Mouse (Mus musculus): ENCODE data around the gene Apon. TPM values are rescaled to one million over a fixed set of nuclear protein-coding genes. Genes with fewer than 3 reads are reported as not detected.
"Not testable (repeated sequence)": the region's sequence is repeated elsewhere in the genome, so short reads cannot be mapped to it uniquely, and the experiment has no call there.

The Apon gene
- total and polyA plus RNA-seq, 2 experiments: 227 to 456 TPM

DNA sequence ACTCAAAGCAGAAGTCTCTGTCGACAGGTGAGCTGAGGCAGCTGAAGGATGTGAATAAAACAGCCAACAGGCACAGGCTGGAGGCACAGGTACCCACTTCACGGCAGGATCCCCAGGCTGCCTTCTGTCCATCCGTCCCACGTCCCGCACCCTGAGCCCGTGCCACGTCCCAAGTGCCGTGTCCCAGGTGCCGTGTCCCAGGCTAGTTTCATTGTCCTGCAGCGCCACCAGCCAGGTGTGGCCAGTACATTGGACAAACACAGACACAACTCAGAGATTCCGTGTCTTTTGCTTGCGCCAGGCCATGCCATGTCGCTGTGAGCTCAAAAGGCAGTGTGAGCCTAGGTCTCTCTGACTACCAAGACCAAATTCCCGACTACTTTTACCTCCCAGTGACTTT lies 27.8 kb downstream of the Apon start:
- Histone ChIP-seq H3K4me3 (ENCODE audit: insufficient read depth, low read depth, low read length) (no peak overlapping the region), H3K79me2 (ENCODE audit: control insufficient read depth, insufficient read depth, low read length) (peaks cover under 1% of the 10 kb centered on the region; the same call in 1 of the 2 replicates), H3K9ac (ENCODE audit: low read depth, low read length) (0 out of 2 replicates have a peak overlapping the region, but pooled peaks have one; percentile 19), H3K27ac (replicated peaks; ENCODE audit: insufficient read depth, low read depth, low read length) (no peak overlapping the region), H3K27me3 (ENCODE audit: control insufficient read depth, insufficient read depth, low read length) (no peaks in the 10 kb centered on the region), H3K36me3 (ENCODE audit: control insufficient read depth, insufficient read depth, low read length) (peaks cover 83% of the 10 kb centered on the region), H3K4me1 (ENCODE audit: control insufficient read depth, insufficient read depth, low read length) (no peaks in the 10 kb centered on the region; the same call in 1 of the 2 replicates)
- TF ChIP-seq CTCF (IDR thresholded peaks at IDR 0.05; ENCODE audit: low read depth, low read length) (no peak), POLR2A (IDR thresholded peaks at IDR 0.05; ENCODE audit: extremely low read depth, insufficient read depth, low read length) (no peak)
- WGBS: 92% methylated on average over 14 of the region's 14 CpGs
- DNase-seq (ENCODE audit: extremely low read depth, low read depth, low spot score): no peak

GRCm38 (mm10) chr10:128282886-128283450 lies 29.1 kb downstream of the Apon start:
- H3K27ac ChIP-seq (replicated peaks; ENCODE audit: insufficient read depth, low read depth, low read length): peak overlapping the region; percentile 43; the same call in 1 of the 2 replicates
- peak; percentile 62 for DNase-seq (ENCODE audit: extremely low read depth, low read depth, low spot score)
- H3K4me1 ChIP-seq (ENCODE audit: control insufficient read depth, insufficient read depth, low read length): no peaks in the 10 kb centered on the region; the same call in 1 of the 2 replicates
- 53% methylated on average over 20 of the region's 20 CpGs for WGBS
- no peak overlapping the region for H3K4me3 ChIP-seq (ENCODE audit: insufficient read depth, low read depth, low read length)
- H3K79me2 ChIP-seq (ENCODE audit: control insufficient read depth, insufficient read depth, low read length): no peaks in the 10 kb centered on the region; the same call in 1 of the 2 replicates
- peaks cover 83% of the 10 kb centered on the region for H3K36me3 ChIP-seq (ENCODE audit: control insufficient read depth, insufficient read depth, low read length)
- TF ChIP-seq CTCF (IDR thresholded peaks at IDR 0.05; ENCODE audit: low read depth, low read length) (no peak), POLR2A (IDR thresholded peaks at IDR 0.05; ENCODE audit: extremely low read depth, insufficient read depth, low read length) (no peak)
- H3K27me3 ChIP-seq (ENCODE audit: control insufficient read depth, insufficient read depth, low read length): no peaks in the 10 kb centered on the region
- H3K9ac ChIP-seq (ENCODE audit: low read depth, low read length): no peak overlapping the region

DNA sequence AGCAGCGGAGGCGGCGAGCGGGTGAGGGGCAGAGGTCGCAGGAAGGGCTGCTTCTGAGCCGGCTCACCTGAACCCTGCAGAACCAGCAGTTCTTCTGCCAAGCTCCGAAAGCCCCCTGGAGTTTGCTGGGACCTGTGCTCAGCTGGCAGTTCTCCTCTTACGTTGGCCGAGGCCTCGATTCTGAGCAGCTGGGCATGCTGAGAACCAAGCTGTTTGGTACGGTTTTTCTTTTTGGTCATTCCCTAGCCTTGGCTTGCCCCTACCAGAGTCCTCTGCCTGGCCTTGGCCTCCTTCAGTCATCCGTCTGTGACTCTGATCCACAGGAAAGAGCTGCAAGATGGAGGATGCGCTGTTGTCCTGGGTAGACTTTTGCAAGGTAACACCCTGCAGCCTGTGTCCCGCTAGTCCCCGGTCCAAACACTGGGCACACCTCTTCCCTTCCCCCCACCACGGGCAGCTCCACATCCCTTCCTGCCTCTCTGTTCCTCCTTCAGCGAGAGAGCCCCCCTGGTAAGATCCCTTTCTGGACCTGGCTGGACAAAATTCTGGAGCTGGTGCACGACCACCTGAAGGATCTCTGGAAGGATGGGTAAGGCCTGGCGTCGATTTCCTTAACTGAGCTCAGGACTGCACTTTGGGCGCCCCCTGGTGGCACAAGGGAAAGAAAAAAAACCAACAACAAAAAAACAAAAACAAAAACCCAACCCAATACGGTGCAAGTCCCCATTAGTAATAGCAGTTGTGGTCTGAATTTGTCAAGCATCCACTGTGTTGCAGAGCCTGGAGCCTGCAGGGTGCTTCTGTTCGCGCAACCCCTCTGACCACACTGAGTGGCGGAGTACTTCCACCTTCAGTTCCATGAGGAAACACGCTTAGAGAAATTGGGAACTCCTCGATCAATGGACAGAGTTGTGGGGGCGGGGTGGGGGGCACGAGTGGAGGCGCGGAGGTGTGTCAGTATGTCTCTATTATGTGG lies 30.0 kb downstream of the Apon start:
- Histone ChIP-seq H3K9ac (ENCODE audit: low read depth, low read length) (no peak overlapping the region), H3K4me3 (ENCODE audit: insufficient read depth, low read depth, low read length) (no peak overlapping the region), H3K27ac (replicated peaks; ENCODE audit: insufficient read depth, low read depth, low read length) (no peak overlapping the region), H3K36me3 (ENCODE audit: control insufficient read depth, insufficient read depth, low read length) (peaks cover 84% of the 10 kb centered on the region), H3K4me1 (ENCODE audit: control insufficient read depth, insufficient read depth, low read length) (no peaks in the 10 kb centered on the region; the same call in 1 of the 2 replicates), H3K27me3 (ENCODE audit: control insufficient read depth, insufficient read depth, low read length) (no peaks in the 10 kb centered on the region), H3K79me2 (ENCODE audit: control insufficient read depth, insufficient read depth, low read length) (no peaks in the 10 kb centered on the region; the same call in 1 of the 2 replicates)
- no peak for TF ChIP-seq POLR2A (IDR thresholded peaks at IDR 0.05; ENCODE audit: extremely low read depth, insufficient read depth, low read length)
- peak; percentile 69 for TF ChIP-seq CTCF (IDR thresholded peaks at IDR 0.05; ENCODE audit: low read depth, low read length)
- 65% methylated on average over 31 of the region's 31 CpGs for WGBS
- DNase-seq (ENCODE audit: extremely low read depth, low read depth, low spot score): peak; percentile 32

DNA sequence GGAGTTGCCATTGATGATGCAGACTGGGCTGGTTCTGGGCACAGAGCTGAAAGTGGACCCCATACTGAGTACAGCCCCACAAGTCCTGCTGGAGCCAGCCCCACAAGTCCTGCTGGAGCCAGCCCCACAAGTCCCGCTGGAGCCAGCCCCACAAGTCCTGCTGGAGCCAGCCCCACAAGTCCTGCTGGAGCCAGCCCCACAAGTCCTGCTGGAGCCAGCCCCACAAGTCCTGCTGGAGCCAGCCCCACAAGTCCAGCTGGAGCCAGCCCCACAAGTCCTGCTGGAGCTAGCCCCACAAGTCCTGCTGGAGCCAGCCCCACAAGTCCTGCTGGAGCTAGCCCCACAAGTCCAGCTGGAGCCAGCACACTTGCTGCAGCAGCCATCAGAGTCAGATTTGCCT lies 36.7 kb downstream of the Apon start:
- not testable (repeated sequence) for DNase-seq (ENCODE audit: extremely low read depth, low read depth, low spot score)

GRCm38 (mm10) chr10:128296370-128297090 lies 42.6 kb downstream of the Apon start:
- no peak for DNase-seq (ENCODE audit: extremely low read depth, low read depth, low spot score)
- peaks cover 18% of the 10 kb centered on the region for H3K36me3 ChIP-seq (ENCODE audit: control insufficient read depth, insufficient read depth, low read length)
- no peaks in the 10 kb centered on the region for H3K27me3 ChIP-seq (ENCODE audit: control insufficient read depth, insufficient read depth, low read length)
- WGBS: 88% methylated on average over 13 of the region's 13 CpGs
- H3K27ac ChIP-seq (replicated peaks; ENCODE audit: insufficient read depth, low read depth, low read length): no peak overlapping the region
- TF ChIP-seq CTCF (IDR thresholded peaks at IDR 0.05; ENCODE audit: low read depth, low read length): no peak
- no peak for TF ChIP-seq POLR2A (IDR thresholded peaks at IDR 0.05; ENCODE audit: extremely low read depth, insufficient read depth, low read length)
- H3K4me3 ChIP-seq (ENCODE audit: insufficient read depth, low read depth, low read length): no peak overlapping the region
- H3K4me1 ChIP-seq (ENCODE audit: control insufficient read depth, insufficient read depth, low read length): peaks cover 1% of the 10 kb centered on the region; the same call in 1 of the 2 replicates
- H3K79me2 ChIP-seq (ENCODE audit: control insufficient read depth, insufficient read depth, low read length): no peaks in the 10 kb centered on the region
- H3K9ac ChIP-seq (ENCODE audit: low read depth, low read length): no peak overlapping the region

More for the DNA sequence above, 36.7 kb downstream of the Apon start:
- H3K27me3 ChIP-seq (ENCODE audit: control insufficient read depth, insufficient read depth, low read length); H3K9ac ChIP-seq (ENCODE audit: low read depth, low read length); H3K4me3 ChIP-seq (ENCODE audit: insufficient read depth, low read depth, low read length); H3K79me2 ChIP-seq (ENCODE audit: control insufficient read depth, insufficient read depth, low read length); H3K4me1 ChIP-seq (ENCODE audit: control insufficient read depth, insufficient read depth, low read length); H3K27ac ChIP-seq (replicated peaks; ENCODE audit: insufficient read depth, low read depth, low read length): not testable (repeated sequence)
- whole genome bisulfite sequencing: 94% methylated on average over 1 of the region's 1 CpGs
- peaks cover 69% of the 10 kb centered on the region for H3K36me3 ChIP-seq (ENCODE audit: control insufficient read depth, insufficient read depth, low read length)
